ENCODE assay signal across 7 mouse cellular contexts in genomic region chr17:46623819-46624557, GRCm38 (mm10). TPM values are rescaled to one million over a fixed set of nuclear protein-coding genes. Genes with fewer than 3 reads are reported as not detected.
A peak's percentile ranks its signal among the peaks of the same experiment; 100 is the strongest.
DNase-seq lines count a peak whose midpoint lies in the region; ATAC-seq and TF ChIP-seq lines count a peak whose summit lies in the region.

No protein-coding gene starts in this region.

- H3K4me3 ChIP-seq in midbrain, embryonic 10.5 days: no peak overlapping the region
- H3K4me3 ChIP-seq in midbrain, embryonic 16.5 days (ENCODE audit: low read depth, low read length): no peak overlapping the region
- H3K4me3 ChIP-seq in heart, embryonic 10.5 days: peak overlapping the region; percentile 44
- H3K4me3 ChIP-seq in limb, embryonic 14.5 days (replicated peaks; ENCODE audit: low read length): 0 out of 2 replicates have a peak overlapping the region, but pooled peaks have one; percentile 4

- TF ChIP-seq POLR2A in limb, embryonic 14.5 days (IDR thresholded peaks at IDR 0.05; ENCODE audit: borderline replicate concordance, extremely low read depth, insufficient read depth, insufficient read length): no peak

- 39% methylated on average over 10 of the region's 10 CpGs for WGBS in midbrain, embryonic 10.5 days
- WGBS in midbrain, embryonic 16.5 days: 33% methylated on average over 10 of the region's 10 CpGs
- 19% methylated on average over 10 of the region's 10 CpGs for WGBS in heart, embryonic 10.5 days
- 21% methylated on average over 10 of the region's 10 CpGs for WGBS in limb, embryonic 14.5 days

- no peak overlapping the region for H3K9ac ChIP-seq in midbrain, embryonic 16.5 days (ENCODE audit: low read depth, low read length)
- H3K9ac ChIP-seq in limb, embryonic 14.5 days (ENCODE audit: low read depth, low read length, severe bottlenecking): peak overlapping the region; percentile 44

- no peak overlapping the region for H3K4me2 ChIP-seq in midbrain, embryonic 16.5 days (ENCODE audit: low read length)
- H3K4me2 ChIP-seq in limb, embryonic 14.5 days (replicated peaks; ENCODE audit: low read depth, low read length, severe bottlenecking): peak overlapping the region; percentile 37

- no peaks in the 10 kb centered on the region for H3K9me3 ChIP-seq in midbrain, embryonic 10.5 days (replicated peaks)
- no peaks in the 10 kb centered on the region for H3K9me3 ChIP-seq in midbrain, embryonic 16.5 days (replicated peaks; ENCODE audit: control insufficient read depth, low read length, poor library complexity, severe bottlenecking)
- no peaks in the 10 kb centered on the region for H3K9me3 ChIP-seq in heart, embryonic 10.5 days
- no peaks in the 10 kb centered on the region for H3K9me3 ChIP-seq in limb, embryonic 14.5 days (ENCODE audit: control insufficient read depth, low read length)

- H3K27me3 ChIP-seq in midbrain, embryonic 10.5 days (ENCODE audit: low read depth, poor library complexity, severe bottlenecking): no peaks in the 10 kb centered on the region
- H3K27me3 ChIP-seq in midbrain, embryonic 16.5 days (ENCODE audit: control insufficient read depth, insufficient read depth, low read depth, low read length): no peaks in the 10 kb centered on the region
- no peaks in the 10 kb centered on the region for H3K27me3 ChIP-seq in heart, embryonic 10.5 days (ENCODE audit: insufficient read depth, poor library complexity, severe bottlenecking)
- H3K27me3 ChIP-seq in limb, embryonic 14.5 days (ENCODE audit: control insufficient read depth, insufficient read depth, low read length): no peaks in the 10 kb centered on the region

- no peak for DNase-seq in midbrain, embryonic 10.5 days (ENCODE audit: low spot score)
- no peak for DNase-seq in heart, embryonic 10.5 days (ENCODE audit: low spot score)
- DNase-seq in limb, embryonic 14.5 days (ENCODE audit: low spot score): peak; percentile 48
- DNase-seq in ovary, adult 18-20 months (ENCODE audit: low spot score): no peak
- no peak for DNase-seq in ovary, postnatal 14 days (ENCODE audit: low spot score)
- DNase-seq in right cerebral cortex, postnatal 4 days: no peak

- peak overlapping the region; percentile 23 for H3K27ac ChIP-seq in midbrain, embryonic 10.5 days (replicated peaks)
- no peak overlapping the region for H3K27ac ChIP-seq in midbrain, embryonic 16.5 days (ENCODE audit: low read length)
- peak overlapping the region; percentile 94 for H3K27ac ChIP-seq in heart, embryonic 10.5 days
- peak overlapping the region; percentile 55; the same call in 1 of the 2 replicates for H3K27ac ChIP-seq in limb, embryonic 14.5 days (replicated peaks; ENCODE audit: low read depth, low read length)

- ATAC-seq in midbrain, embryonic 16.5 days: no peak
- ATAC-seq in limb, embryonic 14.5 days (ENCODE audit: low FRiP score, low read depth): no peak

- H3K36me3 ChIP-seq in midbrain, embryonic 10.5 days: peaks cover 4% of the 10 kb centered on the region; the same call in 1 of the 2 replicates
- H3K36me3 ChIP-seq in midbrain, embryonic 16.5 days (ENCODE audit: control insufficient read depth, insufficient read depth, low read length): no peaks in the 10 kb centered on the region
- H3K36me3 ChIP-seq in heart, embryonic 10.5 days: no peaks in the 10 kb centered on the region
- H3K36me3 ChIP-seq in limb, embryonic 14.5 days (ENCODE audit: control insufficient read depth, insufficient read depth, low read length): peaks cover 8% of the 10 kb centered on the region; the same call in 1 of the 2 replicates

- H3K4me1 ChIP-seq in midbrain, embryonic 10.5 days: peaks cover 90% of the 10 kb centered on the region
- H3K4me1 ChIP-seq in midbrain, embryonic 16.5 days (ENCODE audit: control insufficient read depth, insufficient read depth, low read length): peaks cover 38% of the 10 kb centered on the region
- peaks cover 92% of the 10 kb centered on the region for H3K4me1 ChIP-seq in heart, embryonic 10.5 days
- peaks cover 86% of the 10 kb centered on the region for H3K4me1 ChIP-seq in limb, embryonic 14.5 days (ENCODE audit: control insufficient read depth, insufficient read depth, low read length)

RNA-seq across cellular contexts. Expression of gene Ptk7, which starts 5.3 kb away (rescaled TPM):
- polyA plus RNA-seq in midbrain, embryonic 10.5 days (2016; fragmentation: Nextera tagmentation; extraction: Ambion mirVana): 65.3 and 68.4 TPM in 2 replicates
- 26.9 and 28.8 TPM in 2 replicates for polyA plus RNA-seq in midbrain, embryonic 16.5 days (2015; fragmentation: Nextera tagmentation; extraction: Ambion mirVana)
- 65.4 and 67.7 TPM in 2 replicates for polyA plus RNA-seq in heart, embryonic 10.5 days (2016; fragmentation: Nextera tagmentation; extraction: Ambion mirVana)
- polyA plus RNA-seq in limb, embryonic 14.5 days (2012; rRNA removed): 89.4 and 116 TPM in 2 replicates
- polyA plus RNA-seq in limb, embryonic 14.5 days (2014; fragmentation: Nextera tagmentation; extraction: Ambion mirVana): 73.8 and 84.6 TPM in 2 replicates

RNA-seq across cellular contexts. Expression of gene Klc4, which starts 21.8 kb away (rescaled TPM):
- polyA plus RNA-seq in midbrain, embryonic 10.5 days (2016; fragmentation: Nextera tagmentation; extraction: Ambion mirVana): 33.0 and 40.3 TPM in 2 replicates
- polyA plus RNA-seq in midbrain, embryonic 16.5 days (2015; fragmentation: Nextera tagmentation; extraction: Ambion mirVana): 32.4 and 39.7 TPM in 2 replicates
- 21.1 and 22.5 TPM in 2 replicates for polyA plus RNA-seq in heart, embryonic 10.5 days (2016; fragmentation: Nextera tagmentation; extraction: Ambion mirVana)
- 19.5 and 20.4 TPM in 2 replicates for polyA plus RNA-seq in limb, embryonic 14.5 days (2012; rRNA removed)
- polyA plus RNA-seq in limb, embryonic 14.5 days (2014; fragmentation: Nextera tagmentation; extraction: Ambion mirVana): 19.3 and 21.5 TPM in 2 replicates

RNA-seq across cellular contexts. Expression of gene Mrpl2, which starts 22.0 kb away (rescaled TPM):
- 126 and 129 TPM in 2 replicates for polyA plus RNA-seq in midbrain, embryonic 10.5 days (2016; fragmentation: Nextera tagmentation; extraction: Ambion mirVana)
- 58.9 and 60.8 TPM in 2 replicates for polyA plus RNA-seq in midbrain, embryonic 16.5 days (2015; fragmentation: Nextera tagmentation; extraction: Ambion mirVana)
- polyA plus RNA-seq in heart, embryonic 10.5 days (2016; fragmentation: Nextera tagmentation; extraction: Ambion mirVana): 131 and 151 TPM in 2 replicates
- 68.0 and 91.1 TPM in 2 replicates for polyA plus RNA-seq in limb, embryonic 14.5 days (2012; rRNA removed)
- 103 and 113 TPM in 2 replicates for polyA plus RNA-seq in limb, embryonic 14.5 days (2014; fragmentation: Nextera tagmentation; extraction: Ambion mirVana)

RNA-seq across cellular contexts. Expression of gene Cul7, which starts 26.1 kb away (rescaled TPM):
- polyA plus RNA-seq in midbrain, embryonic 10.5 days (2016; fragmentation: Nextera tagmentation; extraction: Ambion mirVana): 37.4 and 45.1 TPM in 2 replicates
- 41.9 and 47.6 TPM in 2 replicates for polyA plus RNA-seq in midbrain, embryonic 16.5 days (2015; fragmentation: Nextera tagmentation; extraction: Ambion mirVana)
- polyA plus RNA-seq in heart, embryonic 10.5 days (2016; fragmentation: Nextera tagmentation; extraction: Ambion mirVana): 44.8 and 51.3 TPM in 2 replicates
- 135 and 149 TPM in 2 replicates for polyA plus RNA-seq in limb, embryonic 14.5 days (2012; rRNA removed)
- polyA plus RNA-seq in limb, embryonic 14.5 days (2014; fragmentation: Nextera tagmentation; extraction: Ambion mirVana): 52.6 and 58.2 TPM in 2 replicates

RNA-seq across cellular contexts. Expression of gene Rrp36, which starts 50.2 kb away (rescaled TPM):
- 69.4 and 69.6 TPM in 2 replicates for polyA plus RNA-seq in midbrain, embryonic 10.5 days (2016; fragmentation: Nextera tagmentation; extraction: Ambion mirVana)
- polyA plus RNA-seq in midbrain, embryonic 16.5 days (2015; fragmentation: Nextera tagmentation; extraction: Ambion mirVana): 51.8 and 52.4 TPM in 2 replicates
- polyA plus RNA-seq in heart, embryonic 10.5 days (2016; fragmentation: Nextera tagmentation; extraction: Ambion mirVana): 46.3 and 61.0 TPM in 2 replicates
- 47.2 and 48.5 TPM in 2 replicates for polyA plus RNA-seq in limb, embryonic 14.5 days (2012; rRNA removed)
- 36.8 and 52.4 TPM in 2 replicates for polyA plus RNA-seq in limb, embryonic 14.5 days (2014; fragmentation: Nextera tagmentation; extraction: Ambion mirVana)

Comparison
In these comparisons a context has a peak if more than half of its experiments do, and no peak if none do; other contexts are left out.
1. H3K4me3 ChIP-seq: peak in heart, embryonic 10.5 days (single experiment) and limb, embryonic 14.5 days (single experiment); none in midbrain, embryonic 10.5 days (single experiment) and midbrain, embryonic 16.5 days (single experiment).